Comparison of ENCODE assay signal across 8 mouse cellular contexts in genomic region chr2:18766821-18767541, GRCm38 (mm10).
A peak's percentile ranks its signal among the peaks of the same experiment; 100 is the strongest.
DNase-seq lines count a peak whose midpoint lies in the region; ATAC-seq lines count a peak whose summit lies in the region.

No protein-coding gene starts in this region.

- H3K27me3 ChIP-seq in intestine, embryonic 14.5 days (replicated peaks; ENCODE audit: control insufficient read depth, insufficient read depth, low read length) = no peaks in the 10 kb centered on the region

- H3K4me2 ChIP-seq in intestine, embryonic 14.5 days (ENCODE audit: low read length) = peak overlapping the region; percentile 78

- peak overlapping the region; percentile 96 for H3K27ac ChIP-seq in intestine, embryonic 14.5 days (ENCODE audit: low read depth)

- H3K4me1 ChIP-seq in intestine, embryonic 14.5 days (replicated peaks; ENCODE audit: control insufficient read depth, insufficient read depth, low read length) = 0 out of 2 replicates have a peak, but pooled peaks cover 4% of the 10 kb centered on the region

- intact Hi-C loops in gastrocnemius, postnatal 14 days (cut with DNase I; ENCODE audit: low total_unique reads) = loop anchor here (10.0 kb wide), 2 partner anchors 92 to 722 kb away; partner anchors contain the start of genes Bmi1, Commd3 and Skida1
- intact Hi-C loops in left cerebral cortex, postnatal 10 days (cut with DNase I) = no loop called here

- no peaks in the 10 kb centered on the region for H3K9me3 ChIP-seq in intestine, embryonic 14.5 days (ENCODE audit: control insufficient read depth, low read length)

- ATAC-seq in intestine, embryonic 14.5 days (replicated peaks; ENCODE audit: low FRiP score, low TSS enrichment, low read depth) = peak; percentile 89
- ATAC-seq in megakaryocyte progenitor cell, adult 5-6 weeks (replicated peaks; ENCODE audit: poor library complexity) = peak; percentile 73

- peak overlapping the region; percentile 65 for H3K4me3 ChIP-seq in intestine, embryonic 14.5 days (ENCODE audit: low read depth, low read length)

- DNase-seq in adipocyte (ENCODE audit: low spot score) = peak; percentile 87
- DNase-seq in embryo, embryonic 10.5 days (ENCODE audit: low spot score) = peak; percentile 86
- peak; percentile 93 for DNase-seq in gastrocnemius, postnatal 14 days
- DNase-seq in intestine, embryonic 14.5 days (ENCODE audit: low spot score) = peak; percentile 99
- DNase-seq in left cerebral cortex, postnatal 10 days (ENCODE audit: extremely low spot score in 1 of 2, low spot score in 2 of 2) = peak; percentile 70 to 92
- DNase-seq in right cerebral cortex, postnatal 10 days (ENCODE audit: low spot score in 2 of 2) = peak; percentile 85 to 88
- DNase-seq in urinary bladder, postnatal 14 days (ENCODE audit: low spot score) = peak; percentile 87

- peak overlapping the region; percentile 97 for H3K9ac ChIP-seq in intestine, embryonic 14.5 days (ENCODE audit: low read length)

- WGBS in intestine, embryonic 14.5 days = under 1% methylated on average over 56 of the region's 56 CpGs

- no peaks in the 10 kb centered on the region for H3K36me3 ChIP-seq in intestine, embryonic 14.5 days (ENCODE audit: control insufficient read depth, insufficient read depth, low read length)

Comparison
In these comparisons a context has a peak if more than half of its experiments do, and no peak if none do; other contexts are left out.
1. Peak in every context shown above with its lines: DNase-seq, ATAC-seq, H3K4me3 ChIP-seq and H3K27ac ChIP-seq.